Mouse (Mus musculus) T-helper 1 cell (primary cell): Measurements from ENCODE around the gene Ltbp3.

ENCODE experiments used
- in situ Hi-C: fragments of 300-600 bp; cut with MboI, MseI; formaldehyde crosslinking; loops from one replicate; pipeline ENCODE4 v1.15.1; 2025; ENCODE audit warnings: high pct_unique_total_duplicates

Ltbp3 gene

GRCm38 (mm10) chr19:5791329-5791728 lies 50.6 kb downstream of the Ltbp3 start:
- in situ Hi-C loops: loop anchor here (5.0 kb wide), 2 partner anchors 56 to 86 kb away; partner anchors contain the start of genes Frmd8 and Slc25a45

- in situ Hi-C loops: loop anchor here (5.0 kb wide), 2 partner anchors 54 to 84 kb away; partner anchors contain the start of genes Frmd8 and Slc25a45
These were observed 52.4 kb downstream of the Ltbp3 start for GRCm38 (mm10) chr19:5793116-5793515.

- in situ Hi-C loops: loop anchor here (5.0 kb wide), 2 partner anchors 53 to 83 kb away; partner anchors contain the start of genes Frmd8 and Slc25a45
These were observed 53.4 kb downstream of the Ltbp3 start for GRCm38 (mm10) chr19:5793917-5794770.

GRCm38 (mm10) chr19:5794771-5795576 lies 54.3 kb downstream of the Ltbp3 start:
- in situ Hi-C loops: loop anchor here (5.0 kb wide), 2 partner anchors 52 to 82 kb away; partner anchors contain the start of genes Frmd8 and Slc25a45

- in situ Hi-C loops: no loop called here
These were observed 55.2 kb downstream of the Ltbp3 start for GRCm38 (mm10) chr19:5795668-5796572.

- in situ Hi-C loops: no loop called here
These were observed 55.9 kb downstream of the Ltbp3 start for GRCm38 (mm10) chr19:5796573-5797111.

- in situ Hi-C loops: no loop called here
These were observed 56.8 kb downstream of the Ltbp3 start for GRCm38 (mm10) chr19:5797381-5798111.

GRCm38 (mm10) chr19:5798700-5799479 lies 58.2 kb downstream of the Ltbp3 start:
- in situ Hi-C loops: no loop called here

- in situ Hi-C loops: no loop called here
These were observed 59.1 kb downstream of the Ltbp3 start for GRCm38 (mm10) chr19:5799566-5800349.

GRCm38 (mm10) chr19:5800350-5800631 lies 59.6 kb downstream of the Ltbp3 start:
- in situ Hi-C loops: no loop called here

GRCm38 (mm10) chr19:5800632-5801431 lies 60.1 kb downstream of the Ltbp3 start:
- in situ Hi-C loops: no loop called here

- in situ Hi-C loops: no loop called here
These were observed 60.8 kb downstream of the Ltbp3 start for GRCm38 (mm10) chr19:5801432-5801964.

GRCm38 (mm10) chr19:5802011-5802786 lies 61.5 kb downstream of the Ltbp3 start:
- in situ Hi-C loops: no loop called here

- in situ Hi-C loops: no loop called here
These were observed 62.0 kb downstream of the Ltbp3 start for GRCm38 (mm10) chr19:5802787-5803040.

GRCm38 (mm10) chr19:5803041-5803880 lies 62.6 kb downstream of the Ltbp3 start:
- in situ Hi-C loops: no loop called here

GRCm38 (mm10) chr19:5803881-5804279 lies 63.2 kb downstream of the Ltbp3 start:
- in situ Hi-C loops: no loop called here
